Mouse (Mus musculus): ENCODE results near the gene Olfr384. TPM values are rescaled to one million over a fixed set of nuclear protein-coding genes. Genes with fewer than 3 reads are reported as not detected.
"Not testable (repeated sequence)": the region's sequence is repeated elsewhere in the genome, so short reads cannot be mapped to it uniquely, and the experiment has no call there.

Gene Olfr384
- polyA plus RNA-seq (2016; fragmentation: Nextera tagmentation; extraction: Ambion mirVana): not detected in 2 replicates

DNA sequence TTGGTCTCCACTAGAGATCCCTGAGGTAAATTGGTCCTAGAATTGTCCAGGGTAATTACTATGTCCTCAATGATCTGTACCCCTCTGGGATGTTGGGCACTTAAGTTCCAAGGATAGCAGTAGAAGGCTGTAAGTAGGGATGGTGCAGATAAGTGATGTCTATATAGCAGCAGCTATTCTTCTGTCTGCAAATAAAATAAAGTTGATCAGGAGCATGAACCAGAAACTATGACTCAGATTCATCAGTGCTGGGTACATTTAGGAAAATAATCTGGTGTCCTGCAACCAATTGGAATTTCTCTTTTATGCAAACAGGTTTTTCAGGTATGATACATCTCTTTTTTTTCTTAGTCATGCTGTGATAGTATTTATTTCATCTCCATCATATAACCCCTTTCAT lies at the start of gene Olfr384:
Gene Olfr384 (plus strand): TSS at position 301 of the 400 bp plus-strand sequence.
- ATAC-seq: no peak
- H3K4me1 ChIP-seq: no peaks in the 10 kb centered on the region
- 0 out of 2 replicates have a peak, but pooled peaks cover 5% of the 10 kb centered on the region for H3K9me3 ChIP-seq (replicated peaks)
- H3K9ac ChIP-seq: no peak within 1 kb of the TSS
- no peaks in the 10 kb centered on the region for H3K36me3 ChIP-seq
- H3K27ac ChIP-seq: no peak within 1 kb of the TSS
- H3K4me2 ChIP-seq: no peak within 1 kb of the TSS
- H3K27me3 ChIP-seq (replicated peaks): no peaks in the 10 kb centered on the region
- H3K4me3 ChIP-seq: no peak within 1 kb of the TSS

DNA sequence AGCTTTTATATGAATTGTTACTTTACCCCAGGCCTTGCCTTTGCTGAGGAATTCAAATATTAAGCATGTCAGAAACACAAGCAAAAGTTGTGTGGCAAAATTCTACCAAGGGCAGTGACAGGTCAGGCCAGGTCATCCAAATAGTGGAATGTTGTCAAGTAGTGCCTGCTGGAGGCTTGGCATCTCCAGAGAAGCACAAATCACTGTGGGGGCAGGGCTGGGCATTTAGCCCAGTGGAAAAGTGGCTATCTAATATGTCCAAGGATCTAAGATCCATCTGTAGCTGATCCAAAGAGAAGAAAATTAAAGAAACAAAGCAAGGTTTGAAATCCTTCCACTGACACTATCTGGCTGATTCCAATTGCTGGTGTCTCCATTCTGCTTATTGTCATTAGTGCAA lies 18.5 kb upstream of the Olfr384 start:
- no peak overlapping the region for H3K4me2 ChIP-seq
- no peak for ATAC-seq
- no peak overlapping the region for H3K9ac ChIP-seq
- no peaks in the 10 kb centered on the region for H3K4me1 ChIP-seq
- no peaks in the 10 kb centered on the region for H3K36me3 ChIP-seq
- peaks cover 4% of the 10 kb centered on the region; the same call in 1 of the 2 replicates for H3K9me3 ChIP-seq (replicated peaks)
- no peak overlapping the region for H3K4me3 ChIP-seq
- H3K27me3 ChIP-seq (replicated peaks): no peaks in the 10 kb centered on the region
- no peak overlapping the region for H3K27ac ChIP-seq

DNA sequence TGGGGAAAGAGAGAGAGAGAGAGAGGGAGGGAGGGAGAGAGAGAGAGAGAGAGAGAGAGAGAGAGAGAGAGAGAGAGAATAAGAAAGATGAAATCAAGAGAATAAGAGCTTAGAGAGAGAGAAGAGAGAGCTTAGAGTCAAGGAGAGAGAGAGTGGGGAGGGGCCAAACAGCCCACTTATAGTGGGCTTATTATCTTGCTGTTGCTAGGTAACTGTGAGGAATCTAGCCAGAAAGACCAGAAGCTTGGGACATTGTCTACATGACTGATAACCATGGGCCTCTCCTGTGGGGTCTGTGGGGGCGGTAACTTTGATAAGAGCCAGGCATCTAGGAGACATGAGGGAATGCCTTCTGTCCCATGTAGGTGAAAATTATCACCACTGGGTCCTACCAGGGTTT lies 15.2 kb upstream of the Olfr384 start:
- H3K27ac ChIP-seq; H3K9ac ChIP-seq; H3K4me2 ChIP-seq; H3K27me3 ChIP-seq (replicated peaks); H3K9me3 ChIP-seq (replicated peaks); H3K4me1 ChIP-seq; H3K4me3 ChIP-seq; H3K36me3 ChIP-seq: not testable (repeated sequence)
- 53% methylated on average over 1 of the region's 1 CpGs for WGBS (ENCODE audit: insufficient replicate concordance)
- peak; percentile 74 for ATAC-seq

DNA sequence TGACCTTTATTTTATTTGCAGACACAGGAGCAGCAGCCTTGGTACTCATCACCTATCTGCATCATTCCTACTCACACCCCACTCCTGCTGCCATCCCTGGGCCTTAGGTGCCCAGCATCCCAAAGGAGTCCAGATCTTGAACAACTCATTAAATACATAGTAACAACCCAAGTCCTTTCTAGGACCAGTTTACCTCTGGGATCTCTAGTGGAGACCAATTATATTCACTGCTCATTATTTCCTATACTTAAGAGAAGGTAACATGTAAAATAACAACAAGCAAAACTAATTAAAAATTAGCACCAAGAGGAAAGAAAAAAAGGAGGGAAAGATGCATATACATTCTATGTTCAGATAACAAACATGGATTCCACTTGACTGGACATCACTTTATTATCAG lies 5.5 kb upstream of the Olfr384 start, which contains the start of gene Olfr385:
Gene Olfr385 (minus strand): TSS at position 101 of the 400 bp plus-strand sequence.
- no peaks in the 10 kb centered on the region for H3K9me3 ChIP-seq (replicated peaks)
- ATAC-seq: no peak
- H3K9ac ChIP-seq: no peak within 1 kb of the TSS
- H3K4me3 ChIP-seq: no peak within 1 kb of the TSS
- no peaks in the 10 kb centered on the region for H3K36me3 ChIP-seq
- H3K27ac ChIP-seq: no peak within 1 kb of the TSS
- no peaks in the 10 kb centered on the region for H3K27me3 ChIP-seq (replicated peaks)
- no peaks in the 10 kb centered on the region for H3K4me1 ChIP-seq
- no peak within 1 kb of the TSS for H3K4me2 ChIP-seq

Other genes with a start within 250 kb of the Olfr384 start
- not detected in 2 replicates for gene Olfr20, start 247.8 kb upstream of the Olfr384 start, polyA plus RNA-seq (2016; fragmentation: Nextera tagmentation; extraction: Ambion mirVana)
- gene Olfr376, start 227.3 kb upstream of the Olfr384 start, polyA plus RNA-seq (2016; fragmentation: Nextera tagmentation; extraction: Ambion mirVana): not detected in 2 replicates
- not detected in 2 replicates for gene Olfr1, start 199.0 kb upstream of the Olfr384 start, polyA plus RNA-seq (2016; fragmentation: Nextera tagmentation; extraction: Ambion mirVana)
- gene Olfr378, start 170.1 kb upstream of the Olfr384 start, polyA plus RNA-seq (2016; fragmentation: Nextera tagmentation; extraction: Ambion mirVana): not detected in 2 replicates
- gene Olfr380, start 141.1 kb upstream of the Olfr384 start, polyA plus RNA-seq (2016; fragmentation: Nextera tagmentation; extraction: Ambion mirVana): not detected in 2 replicates
- gene Olfr381, start 107.0 kb upstream of the Olfr384 start, polyA plus RNA-seq (2016; fragmentation: Nextera tagmentation; extraction: Ambion mirVana): not detected in 2 replicates
- not detected in 2 replicates for gene Olfr382, start 81.4 kb upstream of the Olfr384 start, polyA plus RNA-seq (2016; fragmentation: Nextera tagmentation; extraction: Ambion mirVana)
- gene Olfr385, start 5.6 kb upstream of the Olfr384 start, polyA plus RNA-seq (2016; fragmentation: Nextera tagmentation; extraction: Ambion mirVana): not detected in 2 replicates
- not detected in 2 replicates for gene Zfp735, start 90.2 kb downstream of the Olfr384 start, polyA plus RNA-seq (2016; fragmentation: Nextera tagmentation; extraction: Ambion mirVana)
- gene Olfr389, start 182.1 kb downstream of the Olfr384 start, polyA plus RNA-seq (2016; fragmentation: Nextera tagmentation; extraction: Ambion mirVana): not detected in 2 replicates
- not detected in 2 replicates for gene Olfr390, start 184.4 kb downstream of the Olfr384 start, polyA plus RNA-seq (2016; fragmentation: Nextera tagmentation; extraction: Ambion mirVana)
- not detected in 2 replicates for gene Olfr391-ps, start 204.5 kb downstream of the Olfr384 start, polyA plus RNA-seq (2016; fragmentation: Nextera tagmentation; extraction: Ambion mirVana)
- not detected in 2 replicates for gene Olfr392, start 218.5 kb downstream of the Olfr384 start, polyA plus RNA-seq (2016; fragmentation: Nextera tagmentation; extraction: Ambion mirVana)